Mouse (Mus musculus): Measurements from ENCODE around the gene Mapk7.

Mapk7 gene

DNA sequence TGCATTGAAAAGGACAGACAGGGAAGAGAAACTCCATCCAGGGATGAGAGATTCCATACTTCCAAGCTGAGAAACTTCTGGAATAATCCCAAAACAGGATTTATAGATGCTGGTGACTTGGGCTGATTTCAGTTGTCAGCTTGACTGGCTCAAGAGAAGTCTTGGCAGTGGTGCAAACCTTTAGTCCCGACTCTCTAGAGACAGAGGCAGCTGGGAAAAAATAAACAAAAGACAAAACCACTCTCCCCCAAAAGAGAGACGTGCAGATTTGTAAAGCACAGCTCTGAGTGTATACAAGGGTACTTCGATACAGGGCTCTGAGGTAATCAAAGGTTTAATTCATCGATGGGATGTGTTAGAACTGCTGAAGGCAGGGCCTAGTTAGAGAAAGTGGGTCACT is 28.8 kb downstream of the Mapk7 start:
- DNase-seq (ENCODE audit: low spot score), result no peak

DNA sequence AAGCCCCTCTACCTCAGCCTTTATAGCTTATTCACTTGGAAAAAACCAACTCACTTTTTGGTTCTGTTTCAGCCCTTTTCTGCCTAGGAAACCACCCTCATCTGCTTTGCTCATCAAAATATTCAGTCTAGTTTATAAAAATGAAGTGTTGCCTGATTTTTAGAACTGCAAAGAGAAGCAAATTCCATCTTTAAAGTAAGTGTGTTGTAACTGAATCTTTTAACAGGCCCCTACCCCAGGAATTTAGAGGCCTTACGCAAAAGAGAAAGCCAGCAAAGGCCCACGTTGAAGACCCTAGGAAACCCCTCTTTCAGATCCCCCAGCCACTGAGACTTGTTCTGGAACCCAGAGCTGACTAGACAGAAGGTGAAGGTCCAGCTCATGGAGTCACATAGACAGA is 30.1 kb downstream of the Mapk7 start:
- no peak for DNase-seq (ENCODE audit: low spot score)

DNA sequence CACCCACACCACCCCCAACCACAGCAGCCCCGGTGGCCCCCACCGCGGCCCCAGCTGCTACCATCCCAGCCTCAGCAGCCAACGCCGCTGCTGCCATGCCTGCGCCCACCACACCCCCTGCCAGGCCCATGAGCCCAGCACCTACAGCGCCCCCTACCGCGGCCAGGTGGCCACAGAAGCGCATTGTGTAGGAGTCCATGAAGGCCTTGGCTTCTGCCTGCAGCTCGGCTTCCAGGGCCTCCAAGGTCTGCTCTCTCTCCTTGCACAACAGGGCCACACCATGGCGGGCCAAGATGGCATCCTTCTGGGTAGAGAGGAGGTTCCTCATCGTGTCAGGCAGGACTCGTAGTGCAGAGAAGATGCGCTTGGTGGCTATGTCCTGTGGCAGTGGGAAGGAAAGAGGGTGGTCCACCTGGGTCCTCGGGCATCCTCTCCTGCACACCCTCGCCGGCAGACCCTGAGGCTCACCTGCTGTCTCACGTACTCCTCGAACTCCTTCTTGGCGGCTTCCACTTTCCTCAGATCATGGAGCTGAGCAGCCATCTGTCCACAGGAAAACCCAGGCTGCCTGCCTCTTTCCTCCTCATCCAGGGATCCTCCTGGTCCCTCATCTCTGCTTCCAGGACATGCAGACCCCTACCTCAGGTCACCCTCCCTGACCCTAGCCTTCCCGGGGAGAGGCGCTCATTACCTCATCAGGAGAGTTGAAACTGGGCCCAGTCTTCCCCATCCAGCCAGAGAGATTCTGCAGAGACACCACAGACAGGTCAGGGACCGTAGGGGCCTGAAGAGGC is 44.5 kb downstream of the Mapk7 start:
- DNase-seq (ENCODE audit: low spot score), result no peak

DNA sequence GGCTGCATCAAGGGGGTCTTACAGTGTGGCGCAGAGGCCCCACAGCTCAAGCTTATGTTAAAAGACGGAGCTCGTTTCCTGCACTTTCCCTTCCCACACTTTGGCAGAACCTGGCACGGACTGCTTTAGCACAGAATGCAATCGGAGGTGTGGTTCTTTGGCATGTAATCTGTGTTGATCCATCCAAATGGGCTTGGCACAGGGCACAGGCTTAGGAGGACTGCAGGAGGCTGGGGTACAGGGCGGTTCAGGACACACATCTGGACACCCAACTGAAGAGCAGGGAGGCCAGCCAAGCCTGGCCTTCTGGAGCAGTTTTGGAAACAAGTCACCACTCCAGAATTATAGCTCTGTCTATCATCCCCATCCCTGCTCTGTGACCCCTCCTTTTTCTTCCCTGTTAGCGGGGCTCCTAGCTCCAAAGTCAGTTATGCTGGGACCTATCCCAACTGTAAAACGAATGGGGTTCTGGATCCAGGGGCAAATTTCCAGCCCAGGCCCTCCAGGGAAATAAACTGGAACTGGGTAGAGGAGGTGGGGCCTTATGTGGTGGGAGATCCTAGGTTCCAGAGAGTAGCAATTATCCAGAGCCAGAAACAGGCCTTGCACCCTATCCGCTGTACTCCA is 45.5 kb downstream of the Mapk7 start:
- DNase-seq (ENCODE audit: low spot score), result no peak

DNA sequence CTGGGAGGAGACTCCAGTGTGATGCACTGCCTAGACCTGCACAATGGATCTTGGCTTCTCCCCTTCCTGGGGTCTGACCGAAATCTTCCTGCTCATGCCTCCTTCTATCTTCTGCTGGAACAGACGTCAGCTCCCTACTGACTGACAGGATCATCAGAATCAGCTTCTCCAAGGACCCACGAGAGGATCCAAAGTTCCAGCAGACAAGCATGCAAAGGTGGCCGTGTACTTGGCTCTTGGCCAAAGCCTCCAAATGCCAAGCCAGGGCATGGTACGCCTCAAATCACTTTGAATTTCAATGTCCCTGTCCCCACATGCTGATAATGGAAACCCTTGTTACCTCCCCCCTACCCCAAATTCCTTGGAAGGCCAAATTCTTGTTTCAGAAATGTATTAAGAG is 46.2 kb downstream of the Mapk7 start:
- DNase-seq (ENCODE audit: low spot score), result no peak

DNA sequence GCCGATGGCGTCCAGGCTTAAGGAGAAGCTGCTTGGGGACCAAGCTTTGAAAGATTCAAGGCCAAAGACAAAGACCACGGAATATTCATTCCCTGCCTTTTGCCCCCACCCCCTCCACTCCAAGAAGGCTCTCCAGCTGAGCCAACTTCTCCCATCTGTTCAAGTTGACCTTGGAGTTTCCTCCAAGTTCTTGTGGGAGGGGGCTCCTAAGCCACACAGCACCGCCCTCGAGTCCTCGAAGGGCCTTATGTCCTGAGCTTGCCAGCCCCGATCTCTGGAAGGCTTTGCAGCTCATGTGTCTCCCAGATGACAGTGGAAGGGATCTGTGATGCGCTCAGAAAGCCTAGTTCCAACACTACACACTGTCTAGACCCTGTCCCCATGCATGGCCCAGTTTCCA is 46.9 kb downstream of the Mapk7 start:
- DNase-seq (ENCODE audit: low spot score), result no peak

DNA sequence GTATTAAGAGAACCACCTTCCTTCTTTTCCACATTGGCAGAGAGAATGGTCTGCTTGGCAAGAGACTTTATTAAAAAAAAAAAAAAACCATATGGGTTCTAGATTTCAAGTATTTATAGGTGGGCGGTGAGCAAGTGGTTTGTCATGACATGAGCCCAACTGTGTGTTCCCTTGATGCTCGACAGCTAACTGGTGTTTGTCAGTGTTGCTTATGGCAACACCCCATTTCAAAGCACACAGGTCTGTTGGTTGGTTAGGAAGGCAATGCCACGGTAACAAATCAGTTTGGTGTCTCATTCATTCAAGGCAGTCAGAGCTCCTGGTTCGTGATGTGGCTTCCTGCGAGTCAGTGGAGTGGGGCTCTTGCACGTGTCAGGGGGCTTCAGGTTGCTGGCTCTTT is 50.4 kb downstream of the Mapk7 start:
- DNase-seq (ENCODE audit: low spot score), result no peak

DNA sequence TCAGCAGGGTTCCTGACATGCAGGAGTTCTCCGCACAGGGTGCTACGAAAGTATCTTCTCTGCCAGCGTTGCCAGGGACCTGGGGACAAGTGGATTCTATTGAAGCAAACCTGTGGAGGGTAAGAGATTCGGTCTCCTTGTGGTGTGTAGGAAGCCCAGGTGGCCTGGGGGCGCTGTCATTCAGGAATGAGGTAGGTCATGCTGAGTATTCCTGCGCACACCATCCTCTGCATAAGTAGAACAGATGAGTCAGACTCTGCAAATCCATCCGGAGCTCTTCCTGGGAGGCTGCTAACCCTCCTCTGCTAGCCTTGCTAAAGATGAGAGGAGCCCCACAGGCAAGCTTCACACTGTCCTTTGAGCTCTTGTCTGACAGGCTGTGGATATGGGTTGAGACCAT is 52.5 kb downstream of the Mapk7 start:
- DNase-seq (ENCODE audit: low spot score), result no peak

DNA sequence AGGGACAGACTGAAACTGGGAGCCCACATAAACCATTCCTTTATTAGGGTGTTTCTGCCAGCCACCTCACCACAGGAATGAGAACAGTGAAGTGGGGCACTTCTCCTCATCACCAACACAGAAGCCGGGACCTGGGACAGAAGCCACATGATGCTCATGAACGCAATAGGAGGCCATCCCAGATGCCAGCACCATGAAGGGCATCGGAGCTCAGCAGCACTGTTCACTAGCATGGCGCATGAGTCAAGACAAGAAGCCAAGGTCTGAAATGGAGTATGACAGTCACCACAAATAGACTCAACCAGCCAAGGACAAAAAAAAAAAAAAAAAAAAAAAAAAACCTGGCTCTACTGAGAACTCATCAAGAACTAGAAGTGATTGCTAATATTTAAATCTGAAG is 53.8 kb downstream of the Mapk7 start:
- DNase-seq (ENCODE audit: low spot score), result no peak

DNA sequence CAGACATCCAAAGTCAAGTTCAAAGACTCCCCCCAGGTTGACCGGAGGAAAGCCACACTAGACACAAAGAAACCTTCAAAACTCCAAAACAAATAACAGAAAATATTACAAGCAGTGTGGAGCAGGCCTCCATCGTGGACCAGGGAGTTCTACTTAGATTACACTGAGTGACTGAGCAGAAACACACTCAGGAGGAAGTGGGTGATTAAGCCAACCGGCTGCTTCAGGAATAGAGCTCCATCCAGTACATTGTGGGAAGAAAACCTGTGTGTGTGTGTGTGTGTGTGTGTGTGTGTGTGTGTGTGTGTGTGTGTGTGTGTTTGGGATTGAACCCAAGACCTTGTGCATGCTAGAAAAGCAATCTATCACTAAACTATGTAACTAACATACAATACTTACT is 55.0 kb downstream of the Mapk7 start:
- DNase-seq (ENCODE audit: low spot score), result no peak
